23 mouse cellular contexts compared by ENCODE assay signal in the genomic region with DNA sequence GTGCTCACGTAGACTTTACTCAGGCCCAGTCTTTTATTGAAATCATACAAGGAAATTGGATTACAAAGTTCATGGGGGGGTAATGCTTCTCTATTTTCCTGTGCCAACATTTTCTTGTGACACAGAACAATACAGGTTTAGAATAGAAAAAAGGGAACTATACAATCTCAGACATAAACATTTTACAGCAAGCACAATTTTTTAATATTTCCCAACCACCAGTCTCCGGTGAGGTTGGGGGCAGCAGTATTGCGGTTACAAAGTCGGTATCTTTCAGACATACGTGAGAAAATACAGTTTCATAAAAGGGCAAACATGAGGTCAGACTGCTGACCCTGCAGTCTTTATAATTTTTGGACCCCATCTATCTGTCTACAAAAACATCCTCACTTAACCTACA. TPM values are rescaled to one million over a fixed set of nuclear protein-coding genes. Genes with fewer than 3 reads are reported as not detected.
DNase-seq lines count a peak whose midpoint lies in the region; ATAC-seq and TF ChIP-seq lines count a peak whose summit lies in the region.
"Had no signal": no experiment of that assay in that cellular context is flagged by ENCODE, and none has a peak within 500 bp of the region (broad histone marks: within the 10 kb centered on the region; RNA-seq: fewer than 3 reads in every experiment).

No protein-coding gene starts in this region.

- WGBS in lung, postnatal 0 days = 74% methylated on average over 5 of the region's 5 CpGs
- 94% methylated on average over 5 of the region's 5 CpGs for WGBS in hindbrain, embryonic 10.5 days
- WGBS in forebrain, embryonic 10.5 days = 95% methylated on average over 5 of the region's 5 CpGs

- TF ChIP-seq CTCF in MEL (IDR thresholded peaks at IDR 0.05 in 2 of 3, conservative IDR thresholded peaks at IDR 0.05 in 1 of 3; ENCODE audit: control insufficient read depth in 1 of 3, insufficient read depth in 1 of 3, low read depth in 2 of 3, low read length in 3 of 3, poor library complexity in 1 of 3, severe bottlenecking in 1 of 3) = no peak
- TF ChIP-seq CTCF in lung, postnatal 0 days (IDR thresholded peaks at IDR 0.05) = no peak

- ATAC-seq in common myeloid progenitor, adult 5-6 weeks (replicated peaks; ENCODE audit: low read depth, poor library complexity, severe bottlenecking) = peak; percentile 46; the same call in 1 of the 2 replicates
- ATAC-seq in megakaryocyte, adult 5-6 weeks (ENCODE audit: poor library complexity, severe bottlenecking) = peak; percentile 27; the same call in 1 of the 2 replicates
- ATAC-seq in lung, postnatal 0 days = no peak
- ATAC-seq: CD4-positive, CD25-positive, alpha-beta regulatory T cell, adult 4 months; forebrain, embryonic 14.5 days; forebrain, embryonic 16.5 days had no signal

- peak; percentile 75 to 77 for TF ChIP-seq EP300 in MEL (IDR thresholded peaks at IDR 0.05; ENCODE audit: low read depth in 1 of 2, low read length in 2 of 2)
- no peak for TF ChIP-seq EP300 in lung, postnatal 0 days (IDR thresholded peaks at IDR 0.05)

- H3K9ac ChIP-seq in MEL (ENCODE audit: control insufficient read depth, low read depth, low read length, poor library complexity, severe bottlenecking) = peak overlapping the region; percentile 23; the same call in 1 of the 2 replicates
- H3K9ac ChIP-seq in lung, postnatal 0 days (replicated peaks; ENCODE audit: low read depth) = no peak overlapping the region
- H3K9ac ChIP-seq: embryonic facial prominence, embryonic 12.5 days; forebrain, embryonic 12.5 days had no signal

- no peak for TF ChIP-seq POLR2A in MEL (IDR thresholded peaks at IDR 0.05; ENCODE audit: control insufficient read depth in 1 of 2, insufficient read depth in 1 of 2, low read depth in 1 of 2, low read length in 2 of 2, poor library complexity in 1 of 2)

- peak; percentile 70 for DNase-seq in MEL (ENCODE audit: low read depth, low spot score)
- no peak for DNase-seq in lung, postnatal 0 days (ENCODE audit: low spot score)
- no peak for DNase-seq in hindbrain, embryonic 10.5 days (ENCODE audit: low spot score)
- no peak for DNase-seq in forebrain, embryonic 10.5 days (ENCODE audit: extremely low spot score, low spot score)
- DNase-seq: adrenal gland, adult 2 months; adrenal gland, postnatal 10 days; adrenal gland, postnatal 25 days; B cell, adult 2 months; cerebellum, adult 11-12 months; cerebellum, adult 2 months; cerebellum, adult 9-10 months; cerebellum, postnatal 10 days; cerebellum, postnatal 25 days had no signal

- no peaks in the 10 kb centered on the region; the same call in 1 of the 2 replicates for H3K79me2 ChIP-seq in MEL (ENCODE audit: control insufficient read depth, insufficient read depth, low read length, poor library complexity)

- H3K36me3 ChIP-seq in MEL (ENCODE audit: control insufficient read depth in 1 of 2, insufficient read depth in 2 of 2, low read length in 2 of 2) = peaks cover 0 to 66% of the 10 kb centered on the region in 2 experiments; a peak in 2 of 4 replicates
- H3K36me3 ChIP-seq in lung, postnatal 0 days (ENCODE audit: insufficient read depth, low read length) = no peaks in the 10 kb centered on the region
- H3K36me3 ChIP-seq in hindbrain, embryonic 10.5 days = peaks cover 2% of the 10 kb centered on the region; the same call in 1 of the 2 replicates
- H3K36me3 ChIP-seq in forebrain, embryonic 10.5 days (replicated peaks) = peaks cover under 1% of the 10 kb centered on the region; the same call in 1 of the 2 replicates
- H3K36me3 ChIP-seq: forebrain, embryonic 12.5 days had no signal

- TF ChIP-seq RAD21 in MEL (IDR thresholded peaks at IDR 0.05; ENCODE audit: low read depth, low read length) = no peak

- peaks cover 51 to 67% of the 10 kb centered on the region in 2 experiments for H3K4me1 ChIP-seq in MEL (ENCODE audit: control insufficient read depth in 1 of 2, insufficient read depth in 2 of 2, low read length in 2 of 2)
- peaks cover 2% of the 10 kb centered on the region; the same call in 1 of the 2 replicates for H3K4me1 ChIP-seq in lung, postnatal 0 days (ENCODE audit: insufficient read depth, low read depth, low read length)
- peaks cover 17% of the 10 kb centered on the region for H3K4me1 ChIP-seq in hindbrain, embryonic 10.5 days (replicated peaks)
- H3K4me1 ChIP-seq in forebrain, embryonic 10.5 days = peaks cover 26% of the 10 kb centered on the region

- no peak overlapping the region for H3K4me2 ChIP-seq in lung, postnatal 0 days (replicated peaks; ENCODE audit: low read depth, low read length)
- H3K4me2 ChIP-seq: embryonic facial prominence, embryonic 12.5 days; forebrain, embryonic 12.5 days had no signal

- peak overlapping the region; percentile 74 for H3K27ac ChIP-seq in MEL (ENCODE audit: control insufficient read depth, low read depth, low read length)
- H3K27ac ChIP-seq in lung, postnatal 0 days (ENCODE audit: low read length) = no peak overlapping the region
- no peak overlapping the region for H3K27ac ChIP-seq in hindbrain, embryonic 10.5 days
- no peak overlapping the region for H3K27ac ChIP-seq in forebrain, embryonic 10.5 days
- H3K27ac ChIP-seq: embryonic facial prominence, embryonic 10.5 days; embryonic facial prominence, embryonic 12.5 days; forebrain, embryonic 12.5 days had no signal

- H3K27me3 ChIP-seq in MEL (ENCODE audit: control insufficient read depth in 1 of 2, insufficient read depth in 2 of 2, low read length in 2 of 2) = no peaks in the 10 kb centered on the region
- no peaks in the 10 kb centered on the region for H3K27me3 ChIP-seq in lung, postnatal 0 days (replicated peaks; ENCODE audit: insufficient read depth, low read length)
- H3K27me3 ChIP-seq in hindbrain, embryonic 10.5 days (ENCODE audit: insufficient read depth, poor library complexity, severe bottlenecking) = no peaks in the 10 kb centered on the region
- no peaks in the 10 kb centered on the region; the same call in 1 of the 2 replicates for H3K27me3 ChIP-seq in forebrain, embryonic 10.5 days (ENCODE audit: poor library complexity, severe bottlenecking)
- H3K27me3 ChIP-seq: CH12.LX; embryonic facial prominence, embryonic 12.5 days had no signal

- H3K4me3 ChIP-seq in MEL (ENCODE audit: control insufficient read depth in 1 of 2, insufficient read depth in 1 of 2, low read depth in 2 of 2, low read length in 2 of 2) = peak overlapping the region in 1 of 2 experiments; percentile 35; a peak in 1 of 4 replicates
- no peak overlapping the region for H3K4me3 ChIP-seq in lung, postnatal 0 days (ENCODE audit: low read depth, low read length)
- H3K4me3 ChIP-seq in hindbrain, embryonic 10.5 days = no peak overlapping the region
- H3K4me3 ChIP-seq in forebrain, embryonic 10.5 days = no peak overlapping the region
- H3K4me3 ChIP-seq: embryonic facial prominence, embryonic 10.5 days; embryonic facial prominence, embryonic 12.5 days; forebrain, embryonic 12.5 days had no signal

- no peaks in the 10 kb centered on the region for H3K9me3 ChIP-seq in MEL (replicated peaks; ENCODE audit: insufficient read depth, low read length)
- no peaks in the 10 kb centered on the region for H3K9me3 ChIP-seq in lung, postnatal 0 days (ENCODE audit: low read length)
- no peaks in the 10 kb centered on the region for H3K9me3 ChIP-seq in hindbrain, embryonic 10.5 days
- no peaks in the 10 kb centered on the region for H3K9me3 ChIP-seq in forebrain, embryonic 10.5 days
- H3K9me3 ChIP-seq: embryonic facial prominence, embryonic 10.5 days; embryonic facial prominence, embryonic 12.5 days; forebrain, embryonic 12.5 days; G1E had no signal

TF ChIP-seq in MEL, 35 proteins besides CTCF, POLR2A, EP300 and RAD21 (continues in another document):
- TF ChIP-seq MAFK (IDR thresholded peaks at IDR 0.05; ENCODE audit: borderline replicate concordance, low read depth, low read length) = peak; percentile 77
- TF ChIP-seq ZNF384 (IDR thresholded peaks at IDR 0.05; ENCODE audit: low read depth, low read length) = peak; percentile 54
- no peak for TF ChIP-seq SMC3 (IDR thresholded peaks at IDR 0.05; ENCODE audit: low read depth, low read length)
- peak; percentile 46; the same call in 1 of the 2 replicates for TF ChIP-seq GATA1 (IDR thresholded peaks at IDR 0.05; ENCODE audit: low read depth, low read length)
- TF ChIP-seq NRF1 (IDR thresholded peaks at IDR 0.05; ENCODE audit: insufficient read depth, low read depth, low read length, poor library complexity, severe bottlenecking) = no peak
- TF ChIP-seq ETS1 (IDR thresholded peaks at IDR 0.05; ENCODE audit: low read depth, low read length) = peak; percentile 90
- TF ChIP-seq USF2 (IDR thresholded peaks at IDR 0.05; ENCODE audit: borderline replicate concordance in 1 of 2, insufficient read depth in 1 of 2, low read depth in 1 of 2, low read length in 2 of 2) = no peak
- TF ChIP-seq MYC (IDR thresholded peaks at IDR 0.05; ENCODE audit: low read depth, low read length) = no peak
- peak; percentile 63; the same call in 1 of the 2 replicates for TF ChIP-seq MYB (IDR thresholded peaks at IDR 0.05; ENCODE audit: low read depth, low read length)
- peak; percentile 45; the same call in 1 of the 2 replicates for TF ChIP-seq BHLHE40 (IDR thresholded peaks at IDR 0.05; ENCODE audit: borderline replicate concordance, low read depth, low read length)
- peak; percentile 15; the same call in 1 of the 2 replicates for TF ChIP-seq TAL1 (IDR thresholded peaks at IDR 0.05; ENCODE audit: low read length)

RNA-seq across cellular contexts. Expression of a gene that starts 13.7 kb away (rescaled TPM):
- total RNA-seq in MEL (2012; rRNA removed) = 18.5 and 23.4 TPM in 2 replicates
- polyA plus RNA-seq in MEL (2012; ENCODE audit: insufficient read depth in 1 of 2, insufficient read length in 2 of 2, low read depth in 1 of 2, low replicate concordance in 2 of 2, missing spikeins in 1 of 2) = 10 to 100 TPM in 1 of 2 experiments, not detected in 1; 24.7 TPM
- 11.1 and 11.4 TPM in 2 replicates for total RNA-seq in common myeloid progenitor, adult 5-6 weeks (2017)
- 4.7 and 5.9 TPM in 2 replicates for total RNA-seq in megakaryocyte, adult 5-6 weeks (2015)
- 3.2 and 3.9 TPM in 2 replicates for total RNA-seq in megakaryocyte, adult 5-6 weeks (2017)
- polyA plus RNA-seq in lung, postnatal 0 days (2015; fragmentation: Nextera tagmentation; extraction: Ambion mirVana) = 7.1 and 9.6 TPM in 2 replicates
- 14.4 and 16.1 TPM in 2 replicates for polyA plus RNA-seq in hindbrain, embryonic 10.5 days (2016; fragmentation: Nextera tagmentation; extraction: Ambion mirVana)
- 9.4 and 9.6 TPM in 2 replicates for polyA plus RNA-seq in forebrain, embryonic 10.5 days (2016; fragmentation: Nextera tagmentation; extraction: Ambion mirVana)
- polyA plus RNA-seq: CD4-positive, CD25-positive, alpha-beta regulatory T cell, adult 4 months had no signal

RNA-seq across cellular contexts. Expression of a gene that starts 20.1 kb away (rescaled TPM):
- 0.23 TPM in 1 of 2 replicates, not detected in the other for total RNA-seq in MEL (2012; rRNA removed)
- not detected for polyA plus RNA-seq in MEL (2012; ENCODE audit: insufficient read depth in 1 of 2, insufficient read length in 2 of 2, low read depth in 1 of 2, low replicate concordance in 2 of 2, missing spikeins in 1 of 2)
- total RNA-seq in common myeloid progenitor, adult 5-6 weeks (2017) = 5.3 and 7.8 TPM in 2 replicates
- total RNA-seq in megakaryocyte, adult 5-6 weeks (2015) = 0.47 and 2.9 TPM in 2 replicates
- total RNA-seq in megakaryocyte, adult 5-6 weeks (2017) = 2.8 and 9.0 TPM in 2 replicates
- polyA plus RNA-seq in lung, postnatal 0 days (2015; fragmentation: Nextera tagmentation; extraction: Ambion mirVana) = 5.5 and 8.1 TPM in 2 replicates
- 9.0 TPM in 2 replicates for polyA plus RNA-seq in hindbrain, embryonic 10.5 days (2016; fragmentation: Nextera tagmentation; extraction: Ambion mirVana)
- polyA plus RNA-seq in forebrain, embryonic 10.5 days (2016; fragmentation: Nextera tagmentation; extraction: Ambion mirVana) = 0.76 and 1.3 TPM in 2 replicates
